Mouse (Mus musculus): ENCODE measurements around the gene Sun1. TPM values are rescaled to one million over a fixed set of nuclear protein-coding genes. Genes with fewer than 3 reads are reported as not detected.

Gene Sun1
- polyA plus RNA-seq, 1 experiment from 2014 or later, result 59.3 TPM

- Histone ChIP-seq H3K36me3 (replicated peaks) (no peaks in the 10 kb centered on the region), H3K9me3 (no peaks in the 10 kb centered on the region), H3K27me3 (no peaks in the 10 kb centered on the region), H3K4me1 (no peaks in the 10 kb centered on the region), H3K4me2 (no peak overlapping the region), H3K9ac (no peak overlapping the region), H3K27ac (no peak overlapping the region), H3K4me3 (replicated peaks) (no peak overlapping the region)
- no peak for ATAC-seq (ENCODE audit: low FRiP score)
- WGBS, result 80% methylated on average over 2 of the region's 2 CpGs
Observed at GRCm38 (mm10) chr5:139294089-139294488, 93.7 kb downstream of the Sun1 start.

- no peak overlapping the region for H3K9ac ChIP-seq
- no peak for ATAC-seq (ENCODE audit: low FRiP score)
- 91% methylated on average over 10 of the region's 10 CpGs for WGBS
Observed at GRCm38 (mm10) chr5:139297092-139297491, 96.7 kb downstream of the Sun1 start.

GRCm38 (mm10) chr5:139297745-139298144 lies 97.3 kb downstream of the Sun1 start:
- Histone ChIP-seq H3K27ac (no peak overlapping the region), H3K36me3 (replicated peaks) (no peaks in the 10 kb centered on the region), H3K9me3 (no peaks in the 10 kb centered on the region), H3K4me3 (replicated peaks) (no peak overlapping the region), H3K27me3 (no peaks in the 10 kb centered on the region), H3K4me1 (no peaks in the 10 kb centered on the region), H3K9ac (no peak overlapping the region), H3K4me2 (no peak overlapping the region)
- ATAC-seq (ENCODE audit: low FRiP score), result no peak
- 82% methylated on average over 5 of the region's 5 CpGs for WGBS

More at GRCm38 (mm10) chr5:139297092-139297491, 96.7 kb downstream of the Sun1 start:
- Histone ChIP-seq H3K27me3 (no peaks in the 10 kb centered on the region), H3K27ac (no peak overlapping the region), H3K4me1 (no peaks in the 10 kb centered on the region), H3K4me2 (no peak overlapping the region), H3K36me3 (replicated peaks) (no peaks in the 10 kb centered on the region), H3K9me3 (no peaks in the 10 kb centered on the region), H3K4me3 (replicated peaks) (no peak overlapping the region)

Other genes with a start within 250 kb of the Sun1 start
- gene Pdgfa, start 203.3 kb upstream of the Sun1 start, polyA plus RNA-seq (2016; fragmentation: Nextera tagmentation; extraction: Ambion mirVana), result 8.5 and 10.5 TPM in 2 replicates
- 35.2 and 37.0 TPM in 2 replicates for gene Prkar1b, start 50.6 kb upstream of the Sun1 start, polyA plus RNA-seq (2016; fragmentation: Nextera tagmentation; extraction: Ambion mirVana)
- 5.9 and 7.5 TPM in 2 replicates for gene Dnaaf5, start 50.4 kb upstream of the Sun1 start, polyA plus RNA-seq (2016; fragmentation: Nextera tagmentation; extraction: Ambion mirVana)
- gene Get4, start 51.7 kb downstream of the Sun1 start, polyA plus RNA-seq (2016; fragmentation: Nextera tagmentation; extraction: Ambion mirVana), result 138 and 141 TPM in 2 replicates
- 2.3 and 3.3 TPM in 2 replicates for gene Adap1, start 125.0 kb downstream of the Sun1 start, polyA plus RNA-seq (2016; fragmentation: Nextera tagmentation; extraction: Ambion mirVana)
- 105 and 117 TPM in 2 replicates for gene Cox19, start 150.8 kb downstream of the Sun1 start, polyA plus RNA-seq (2016; fragmentation: Nextera tagmentation; extraction: Ambion mirVana)
- gene Cyp2w1, start 152.0 kb downstream of the Sun1 start, polyA plus RNA-seq (2016; fragmentation: Nextera tagmentation; extraction: Ambion mirVana), result 0.17 and 0.24 TPM in 2 replicates
- 1.2 and 1.4 TPM in 2 replicates for gene Gpr146, start 177.1 kb downstream of the Sun1 start, polyA plus RNA-seq (2016; fragmentation: Nextera tagmentation; extraction: Ambion mirVana)
- 0.10 and 0.22 TPM in 2 replicates for gene C130050O18Rik, start 204.6 kb downstream of the Sun1 start, polyA plus RNA-seq (2016; fragmentation: Nextera tagmentation; extraction: Ambion mirVana)
- 4.1 and 5.2 TPM in 2 replicates for gene Gper1, start 222.5 kb downstream of the Sun1 start, polyA plus RNA-seq (2016; fragmentation: Nextera tagmentation; extraction: Ambion mirVana)